Mouse (Mus musculus): ENCODE data around the gene Ptprh. TPM values are rescaled to one million over a fixed set of nuclear protein-coding genes. Genes with fewer than 3 reads are reported as not detected.

Gene Ptprh
- polyA plus RNA-seq, 1 experiment from 2014 or later = not detected

GRCm38 (mm10) chr7:4500892-4501471 is 102.9 kb downstream of the Ptprh start:
- 0 out of 2 replicates have a peak, but pooled peaks cover 2% of the 10 kb centered on the region for H3K36me3 ChIP-seq (ENCODE audit: control insufficient read depth, insufficient read depth, low read length)
- H3K4me3 ChIP-seq (ENCODE audit: low read depth, low read length) = peak overlapping the region; percentile 87
- DNase-seq (ENCODE audit: low spot score, missing footprints) = peak; percentile 92
- no peaks in the 10 kb centered on the region for H3K27me3 ChIP-seq (ENCODE audit: control insufficient read depth, insufficient read depth, low read length)
- H3K9ac ChIP-seq (ENCODE audit: low read length) = peak overlapping the region; percentile 95
- ATAC-seq (ENCODE audit: low FRiP score) = peak; percentile 51
- H3K9me3 ChIP-seq (ENCODE audit: control insufficient read depth, low read length) = no peaks in the 10 kb centered on the region
- H3K27ac ChIP-seq (ENCODE audit: low read depth, low read length) = no peak overlapping the region; the same call in 1 of the 2 replicates
- peak overlapping the region; percentile 95 for H3K4me2 ChIP-seq
- peaks cover 32% of the 10 kb centered on the region for H3K4me1 ChIP-seq (ENCODE audit: control insufficient read depth, insufficient read depth, low read length)
- under 1% methylated on average over 42 of the region's 52 CpGs for whole genome bisulfite sequencing

GRCm38 (mm10) chr7:4499034-4499433 is 104.8 kb downstream of the Ptprh start:
- Histone ChIP-seq H3K27me3 (ENCODE audit: control insufficient read depth, insufficient read depth, low read length) (no peaks in the 10 kb centered on the region), H3K27ac (ENCODE audit: low read depth, low read length) (no peak overlapping the region), H3K4me2 (peak overlapping the region; percentile 12; the same call in 1 of the 2 replicates), H3K4me3 (ENCODE audit: low read depth, low read length) (peak overlapping the region; percentile 4; the same call in 1 of the 2 replicates), H3K9ac (ENCODE audit: low read length) (no peak overlapping the region), H3K36me3 (ENCODE audit: control insufficient read depth, insufficient read depth, low read length) (peaks cover 2% of the 10 kb centered on the region; the same call in 1 of the 2 replicates), H3K9me3 (ENCODE audit: control insufficient read depth, low read length) (no peaks in the 10 kb centered on the region), H3K4me1 (ENCODE audit: control insufficient read depth, insufficient read depth, low read length) (peaks cover 32% of the 10 kb centered on the region)
- no peak for ATAC-seq (ENCODE audit: low FRiP score)
- WGBS = 92% methylated on average over 4 of the region's 4 CpGs
- no peak for DNase-seq (ENCODE audit: low spot score, missing footprints)

Small RNA genes within 50 kb of the gene (microRNA-seq; reads per million reads assigned to microRNA genes)
- gene Gm23577 = not detected

Other genes starting within 250 kb of the Ptprh start
- 0.69 and 0.83 TPM in 2 replicates for gene Gp6, start 206.3 kb downstream of the Ptprh start, polyA plus RNA-seq (2014; fragmentation: Nextera tagmentation; extraction: Ambion mirVana)
- 30.6 and 30.9 TPM in 2 replicates for gene Rdh13, start 158.4 kb downstream of the Ptprh start, polyA plus RNA-seq (2014; fragmentation: Nextera tagmentation; extraction: Ambion mirVana)
- gene Eps8l1, start 143.4 kb downstream of the Ptprh start, polyA plus RNA-seq (2014; fragmentation: Nextera tagmentation; extraction: Ambion mirVana) = 3.1 and 3.8 TPM in 2 replicates
- gene Ppp1r12c, start 102.4 kb downstream of the Ptprh start, polyA plus RNA-seq (2014; fragmentation: Nextera tagmentation; extraction: Ambion mirVana) = 28.4 and 32.7 TPM in 2 replicates
- 6.6 and 8.1 TPM in 2 replicates for gene Tnnt1, start 87.7 kb downstream of the Ptprh start, polyA plus RNA-seq (2014; fragmentation: Nextera tagmentation; extraction: Ambion mirVana)
- 0.97 and 1.7 TPM in 2 replicates for gene Tnni3, start 79.8 kb downstream of the Ptprh start, polyA plus RNA-seq (2014; fragmentation: Nextera tagmentation; extraction: Ambion mirVana)
- gene Dnaaf3, start 71.6 kb downstream of the Ptprh start, polyA plus RNA-seq (2014; fragmentation: Nextera tagmentation; extraction: Ambion mirVana) = 0.85 and 1.1 TPM in 2 replicates
- 10.4 and 10.5 TPM in 2 replicates for gene Syt5, start 56.5 kb downstream of the Ptprh start, polyA plus RNA-seq (2014; fragmentation: Nextera tagmentation; extraction: Ambion mirVana)
- gene Tmem86b, start 27.4 kb upstream of the Ptprh start, polyA plus RNA-seq (2014; fragmentation: Nextera tagmentation; extraction: Ambion mirVana) = 2.4 and 3.6 TPM in 2 replicates
- gene Ppp6r1, start 55.0 kb upstream of the Ptprh start, polyA plus RNA-seq (2014; fragmentation: Nextera tagmentation; extraction: Ambion mirVana) = 4.4 and 6.1 TPM in 2 replicates
- 111 and 113 TPM in 2 replicates for gene Hspbp1, start 81.0 kb upstream of the Ptprh start, polyA plus RNA-seq (2014; fragmentation: Nextera tagmentation; extraction: Ambion mirVana)
- gene Brsk1, start 86.6 kb upstream of the Ptprh start, polyA plus RNA-seq (2014; fragmentation: Nextera tagmentation; extraction: Ambion mirVana) = 2.3 and 3.2 TPM in 2 replicates
- gene Tmem150b, start 121.2 kb upstream of the Ptprh start, polyA plus RNA-seq (2014; fragmentation: Nextera tagmentation; extraction: Ambion mirVana) = not detected in 2 replicates
- 65.4 and 71.5 TPM in 2 replicates for gene Kmt5c, start 136.1 kb upstream of the Ptprh start, polyA plus RNA-seq (2014; fragmentation: Nextera tagmentation; extraction: Ambion mirVana)
- gene Cox6b2, start 149.1 kb upstream of the Ptprh start, polyA plus RNA-seq (2014; fragmentation: Nextera tagmentation; extraction: Ambion mirVana) = 34.5 and 36.6 TPM in 2 replicates
- not detected in 2 replicates for gene Fam71e2, start 167.3 kb upstream of the Ptprh start, polyA plus RNA-seq (2014; fragmentation: Nextera tagmentation; extraction: Ambion mirVana)
- gene Il11, start 178.8 kb upstream of the Ptprh start, polyA plus RNA-seq (2014; fragmentation: Nextera tagmentation; extraction: Ambion mirVana) = 0.07 TPM in 1 of 2 replicates, not detected in the other
- not detected in 2 replicates for gene Tmem190, start 178.9 kb upstream of the Ptprh start, polyA plus RNA-seq (2014; fragmentation: Nextera tagmentation; extraction: Ambion mirVana)
- gene Tmem238, start 185.6 kb upstream of the Ptprh start, polyA plus RNA-seq (2014; fragmentation: Nextera tagmentation; extraction: Ambion mirVana) = 1.3 and 1.4 TPM in 2 replicates
- gene Rpl28, start 188.8 kb upstream of the Ptprh start, polyA plus RNA-seq (2014; fragmentation: Nextera tagmentation; extraction: Ambion mirVana) = 203 and 211 TPM in 2 replicates
- gene Ube2s, start 208.5 kb upstream of the Ptprh start, polyA plus RNA-seq (2014; fragmentation: Nextera tagmentation; extraction: Ambion mirVana) = 392 and 412 TPM in 2 replicates
- gene Shisa7, start 240.7 kb upstream of the Ptprh start, polyA plus RNA-seq (2014; fragmentation: Nextera tagmentation; extraction: Ambion mirVana) = 1.9 and 2.4 TPM in 2 replicates